Mouse (Mus musculus) cerebellum, adult 2 months (tissue): ENCODE measurements at regions not wholly inside any gene's neighbourhood (a gene's known extent, or its start where the extent isn't known, plus 50 kb on each side); places are given as distances from the start of the nearest gene placed in this dataset.

Source experiments
- CTCF ChIP-seq: fragments of 200-500 bp; IDR thresholded peaks from 2 replicates; pipeline ENCODE4 v1.5.1; 2011; ENCODE audit warnings: low read depth, mild to moderate bottlenecking, control low read depth, low read length, moderate library complexity, borderline replicate concordance; ENCODE audit not compliant: insufficient read depth
- POLR2A ChIP-seq: fragments of 200-500 bp; IDR thresholded peaks from 2 replicates; pipeline ENCODE4 v1.6.1; 2011; ENCODE audit warnings: low read length, control low read depth, borderline replicate concordance; ENCODE audit not compliant: insufficient read depth

DNA sequence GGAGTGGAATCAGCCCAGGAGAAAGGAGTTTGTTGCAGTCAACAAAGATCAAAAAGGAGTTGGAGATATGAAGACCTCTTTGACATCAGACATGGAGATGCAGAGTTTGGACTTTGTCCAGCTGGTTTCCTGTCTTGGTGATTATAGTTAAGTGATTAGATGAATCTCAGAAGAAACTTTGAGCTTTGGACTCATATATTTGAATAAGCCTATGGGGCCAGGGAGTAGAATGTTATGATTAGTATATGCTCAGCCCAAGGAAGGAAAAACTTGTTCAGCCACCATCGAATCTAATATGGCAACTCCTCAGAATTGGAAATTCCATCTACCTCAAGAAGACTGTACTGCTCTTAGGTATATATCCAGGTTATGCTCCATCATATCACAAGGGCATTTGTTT, 137.6 kb upstream of the Klhl1 start:
- TF ChIP-seq POLR2A, result no peak
- TF ChIP-seq CTCF, result no peak
